Mouse (Mus musculus): ENCODE measurements around the gene Mia2. TPM values are rescaled to one million over a fixed set of nuclear protein-coding genes. Genes with fewer than 3 reads are reported as not detected.

The Mia2 gene
- total RNA-seq, 2 experiments from 2014 or later, result 41.3 to 51.0 TPM

- intact Hi-C loops (cut with DNase I), result no loop called here
- no peak for DNase-seq (ENCODE audit: low spot score in 2 of 2)
These were observed 41.4 kb downstream of the Mia2 start for GRCm38 (mm10) chr12:59137031-59137430.

DNA sequence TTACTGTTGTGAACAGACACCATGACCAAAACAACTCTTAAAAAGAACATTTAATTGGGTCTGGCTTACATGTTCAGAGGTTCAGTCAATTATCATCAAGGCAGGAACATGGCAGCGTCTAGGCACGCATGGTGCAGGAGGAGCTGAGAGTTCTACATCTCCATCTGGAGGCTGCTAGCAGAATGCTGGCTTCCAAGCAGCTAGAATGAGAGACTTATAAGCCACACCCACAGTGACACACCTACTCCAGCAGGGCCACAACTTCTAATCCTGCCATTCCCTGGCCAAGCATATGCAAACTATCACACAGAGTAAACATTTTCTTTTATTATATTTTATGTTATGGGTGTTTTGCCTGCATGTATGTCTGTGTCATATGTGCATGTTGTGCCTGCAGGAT, 43.8 kb downstream of the Mia2 start:
- intact Hi-C loops (cut with DNase I), result no loop called here
- DNase-seq (ENCODE audit: low spot score in 2 of 2), result no peak

- no peak for DNase-seq (ENCODE audit: low spot score in 2 of 2)
- intact Hi-C loops (cut with DNase I), result no loop called here
These were observed 49.5 kb downstream of the Mia2 start for GRCm38 (mm10) chr12:59145130-59145529.

DNA sequence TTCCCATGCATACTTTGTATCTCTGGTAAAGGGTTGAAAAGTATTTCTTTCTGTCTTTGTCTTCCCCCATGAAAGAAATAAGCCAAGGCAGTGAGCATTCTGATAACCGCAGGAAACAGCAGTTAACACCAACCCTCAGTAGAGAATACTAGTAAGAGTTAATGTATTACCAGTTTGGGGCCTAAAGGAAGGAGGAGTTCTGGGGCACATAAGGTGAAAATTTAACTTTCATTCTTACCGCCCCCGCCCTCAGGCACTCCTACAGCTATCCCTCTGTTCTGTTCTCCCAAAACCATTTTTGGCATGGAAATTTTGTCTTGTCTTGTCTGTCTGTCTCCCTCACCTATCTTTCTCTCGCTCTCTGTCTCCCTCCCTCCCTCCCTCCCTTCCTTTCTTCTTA, 54.1 kb downstream of the Mia2 start:
- intact Hi-C loops (cut with DNase I), result no loop called here

GRCm38 (mm10) chr12:59161091-59161490, 65.5 kb downstream of the Mia2 start:
- DNase-seq (ENCODE audit: low spot score in 2 of 2), result no peak
- intact Hi-C loops (cut with DNase I), result no loop called here

More for the DNA sequence above, 54.1 kb downstream of the Mia2 start:
- no peak for DNase-seq (ENCODE audit: low spot score in 2 of 2)

DNA sequence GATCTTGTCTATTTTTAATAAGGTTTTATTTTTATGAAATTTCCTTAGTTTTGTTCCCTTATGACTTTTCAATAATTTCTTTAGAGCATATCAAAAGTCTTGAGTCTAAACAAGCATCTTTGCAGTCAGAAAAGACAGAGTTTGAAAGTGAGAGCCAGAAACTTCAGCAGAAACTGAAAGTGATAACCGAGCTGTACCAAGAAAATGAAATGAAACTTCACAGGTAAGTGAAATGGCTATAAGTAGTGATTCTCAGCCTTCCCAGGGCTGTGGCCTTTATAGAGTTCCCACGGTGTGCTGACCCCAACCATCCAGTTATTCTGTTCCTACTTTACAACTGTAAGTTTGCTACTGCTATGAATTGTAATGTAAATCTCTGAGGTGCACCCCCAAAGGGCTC, 67.2 kb downstream of the Mia2 start:
- DNase-seq (ENCODE audit: low spot score in 2 of 2), result no peak
- intact Hi-C loops (cut with DNase I), result no loop called here

DNA sequence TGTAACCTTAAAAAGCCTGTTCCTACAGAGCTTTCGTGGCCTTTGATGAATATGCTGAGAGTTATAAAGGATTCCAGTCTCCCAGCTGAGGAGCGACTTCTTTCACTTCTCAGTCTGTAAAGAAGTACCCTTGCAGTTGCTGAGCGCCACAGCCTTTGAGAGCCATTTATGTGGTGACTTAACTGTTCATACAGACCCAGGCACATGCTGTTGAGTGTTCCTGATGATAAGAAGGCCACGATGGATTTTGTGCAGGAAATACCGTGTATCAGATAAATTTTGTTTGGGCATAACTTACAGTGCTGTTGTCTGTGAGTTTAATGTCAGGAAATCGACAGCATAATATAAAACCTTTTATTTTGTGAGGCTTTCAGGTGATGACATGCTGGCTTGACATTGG, 68.9 kb downstream of the Mia2 start:
- intact Hi-C loops (cut with DNase I), result no loop called here
- DNase-seq (ENCODE audit: low spot score in 2 of 2), result no peak

DNA sequence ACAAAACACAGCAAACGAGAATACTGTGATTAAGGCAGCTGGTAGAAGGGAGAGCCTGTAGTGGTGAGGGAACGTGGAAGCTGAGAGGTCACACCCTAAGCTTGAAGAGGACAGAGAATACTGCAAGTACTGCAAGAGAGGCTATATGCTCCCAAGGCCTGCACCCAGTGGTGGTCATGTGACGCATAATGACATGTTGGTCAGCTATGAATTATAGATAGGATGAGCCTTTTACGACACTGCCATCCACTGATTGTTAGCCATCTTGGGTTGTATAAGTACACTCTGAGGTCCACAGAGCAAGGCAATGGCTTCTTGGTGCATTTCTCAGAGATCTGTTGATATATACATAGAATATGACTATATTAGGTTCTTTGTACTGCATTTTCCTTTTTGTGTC, 71.0 kb downstream of the Mia2 start:
- intact Hi-C loops (cut with DNase I), result no loop called here
- no peak for DNase-seq (ENCODE audit: low spot score in 2 of 2)

DNA sequence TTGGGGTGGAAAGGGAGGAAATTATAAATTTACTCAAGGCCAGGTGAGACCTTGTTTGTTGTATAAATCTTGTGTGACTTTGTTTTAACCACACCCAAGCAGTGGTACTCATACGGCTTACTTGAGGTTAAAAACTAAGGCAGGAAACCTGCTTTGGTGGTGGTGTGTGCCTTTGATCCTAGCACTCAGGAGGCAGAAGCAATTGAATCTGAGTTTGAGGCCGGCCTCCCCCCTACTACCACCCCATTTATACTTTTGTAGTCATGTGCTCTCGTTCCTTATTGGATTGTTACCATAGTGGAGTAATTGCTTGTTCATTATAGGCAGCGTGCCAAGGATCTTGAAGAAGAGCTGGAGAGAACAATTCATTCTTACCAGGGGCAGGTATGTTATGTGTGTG, 74.3 kb downstream of the Mia2 start:
- DNase-seq (ENCODE audit: low spot score in 2 of 2), result no peak
- intact Hi-C loops (cut with DNase I), result no loop called here

DNA sequence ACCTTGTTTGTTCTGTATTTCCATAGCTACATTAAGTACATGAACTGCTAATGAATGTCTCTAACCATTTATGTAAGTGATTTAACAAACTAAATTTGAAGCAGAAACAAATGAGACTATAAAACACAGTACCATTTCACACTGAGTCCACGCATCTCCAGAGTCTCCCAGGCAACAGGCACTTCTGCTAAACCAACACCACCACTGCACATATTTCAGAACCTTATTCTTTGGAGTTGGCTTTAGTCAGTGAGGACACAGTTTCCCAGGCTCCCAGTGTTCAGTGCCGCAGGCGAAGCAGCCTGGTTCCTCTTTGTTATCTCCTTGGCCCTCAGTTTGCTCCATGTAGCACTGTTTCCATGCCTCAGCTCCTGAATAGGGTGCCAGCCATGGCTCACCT, 82.2 kb downstream of the Mia2 start:
- DNase-seq (ENCODE audit: low spot score in 2 of 2), result peak; percentile 10 to 21
- intact Hi-C loops (cut with DNase I), result no loop called here

DNA sequence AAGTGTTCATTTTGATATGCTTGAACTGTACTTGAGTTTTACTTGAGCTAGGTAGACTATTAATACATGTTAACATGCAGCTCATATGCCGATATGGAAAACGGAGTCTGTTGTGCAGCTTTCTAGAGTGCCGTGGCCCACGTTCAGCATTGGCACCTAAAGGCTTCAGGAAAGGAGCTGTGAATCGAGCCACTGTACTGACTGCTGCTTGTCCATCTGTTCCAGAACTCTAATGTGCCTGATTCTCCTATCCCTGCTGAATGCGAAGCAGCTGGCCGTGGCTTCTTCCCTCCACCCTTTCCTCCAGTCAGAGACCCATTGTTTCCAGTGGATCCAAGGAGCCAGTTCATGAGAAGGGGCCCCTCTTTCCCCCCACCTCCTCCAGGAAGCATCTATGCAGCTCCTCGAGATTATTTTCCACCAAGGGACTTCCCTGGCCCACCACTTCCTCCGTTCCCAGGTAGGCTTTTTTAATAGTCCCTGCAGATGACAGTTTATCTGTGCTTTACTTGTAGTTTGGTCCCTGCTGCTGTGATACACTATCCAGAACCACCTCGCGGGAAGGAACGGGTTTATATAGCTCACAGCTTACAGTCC, 92.6 kb downstream of the Mia2 start:
- no peak for DNase-seq (ENCODE audit: low spot score in 2 of 2)
- intact Hi-C loops (cut with DNase I), result no loop called here

DNA sequence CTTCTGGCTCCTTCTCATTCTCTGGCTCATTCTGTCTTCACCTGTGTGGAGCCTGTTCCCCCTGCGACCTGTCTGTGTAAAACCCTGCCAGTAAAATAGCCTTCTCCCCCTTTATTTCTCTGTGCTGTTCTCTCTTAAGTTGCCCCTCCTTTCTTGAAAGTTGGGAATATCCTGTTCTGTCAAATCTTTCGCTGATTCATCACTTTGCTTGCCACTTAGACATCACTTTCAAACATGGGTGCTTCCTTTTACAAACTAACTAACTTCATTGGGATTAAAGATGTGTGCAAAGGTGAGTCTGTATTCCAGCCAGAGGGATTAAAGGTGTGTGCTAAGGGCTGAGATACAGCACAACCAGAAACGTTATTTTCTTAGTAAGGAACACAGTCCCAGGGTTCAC, 98.0 kb downstream of the Mia2 start:
- no peak for DNase-seq (ENCODE audit: low spot score in 2 of 2)
- intact Hi-C loops (cut with DNase I), result no loop called here

DNA sequence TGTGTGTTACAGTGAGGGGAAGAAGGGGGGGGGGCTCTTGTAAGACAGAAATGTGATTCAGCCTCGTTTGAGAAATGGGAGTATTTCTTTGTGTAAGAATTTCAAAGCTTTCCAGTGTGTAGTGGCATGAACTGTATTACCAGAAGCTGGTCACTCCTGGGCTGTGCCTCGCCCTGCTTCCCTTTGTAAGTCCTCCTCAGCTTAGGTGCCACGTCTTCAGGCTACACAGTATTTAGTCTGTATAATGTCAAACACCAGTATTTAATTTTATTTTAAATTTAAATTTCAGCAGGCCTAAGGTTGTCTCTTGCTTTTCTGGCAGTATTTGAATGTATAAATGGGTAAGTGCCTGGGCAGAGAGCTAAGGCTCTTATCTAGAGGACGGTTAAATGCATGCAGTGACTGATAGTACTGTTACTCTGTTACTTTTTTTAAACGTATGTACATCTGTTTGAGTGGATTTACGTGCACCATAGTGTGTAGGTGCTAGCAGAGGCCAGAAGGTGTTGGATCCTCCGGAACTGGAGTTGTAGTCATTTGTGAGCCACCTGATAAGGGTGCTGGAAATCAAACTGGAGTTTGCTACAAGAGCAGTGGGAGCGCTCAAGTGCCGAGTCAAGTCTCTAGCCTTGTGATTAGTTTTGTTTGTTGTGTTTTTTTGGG, 98.9 kb downstream of the Mia2 start:
- intact Hi-C loops (cut with DNase I), result no loop called here

GRCm38 (mm10) chr12:59195065-59195464, 99.5 kb downstream of the Mia2 start:
- intact Hi-C loops (cut with DNase I), result no loop called here
- DNase-seq (ENCODE audit: low spot score in 2 of 2), result no peak

More for the DNA sequence above, 98.9 kb downstream of the Mia2 start:
- DNase-seq (ENCODE audit: low spot score in 2 of 2), result no peak

DNA sequence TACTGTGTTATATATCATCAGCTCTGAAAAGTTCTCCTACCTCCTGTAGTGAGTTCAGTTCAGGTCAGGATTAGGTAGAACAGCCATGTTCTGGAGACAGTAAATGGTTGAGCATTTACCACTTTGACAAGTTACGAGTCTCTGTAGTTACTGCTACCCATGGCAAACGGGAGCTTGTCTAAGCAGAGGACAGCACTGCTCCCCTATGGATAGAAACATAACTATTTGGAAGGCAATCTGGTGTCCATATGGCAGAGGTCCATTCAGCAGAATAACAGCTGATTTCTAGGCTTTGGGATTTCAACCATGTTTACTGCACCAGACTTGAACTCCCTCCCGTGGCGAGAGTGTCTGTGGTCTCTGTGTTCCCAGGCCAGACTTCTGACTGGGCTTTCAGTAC, 100.3 kb downstream of the Mia2 start:
- DNase-seq (ENCODE audit: low spot score in 2 of 2), result no peak
- intact Hi-C loops (cut with DNase I), result no loop called here

GRCm38 (mm10) chr12:59198750-59199149, 103.2 kb downstream of the Mia2 start:
- DNase-seq (ENCODE audit: low spot score in 2 of 2), result no peak
- intact Hi-C loops (cut with DNase I), result no loop called here

DNA sequence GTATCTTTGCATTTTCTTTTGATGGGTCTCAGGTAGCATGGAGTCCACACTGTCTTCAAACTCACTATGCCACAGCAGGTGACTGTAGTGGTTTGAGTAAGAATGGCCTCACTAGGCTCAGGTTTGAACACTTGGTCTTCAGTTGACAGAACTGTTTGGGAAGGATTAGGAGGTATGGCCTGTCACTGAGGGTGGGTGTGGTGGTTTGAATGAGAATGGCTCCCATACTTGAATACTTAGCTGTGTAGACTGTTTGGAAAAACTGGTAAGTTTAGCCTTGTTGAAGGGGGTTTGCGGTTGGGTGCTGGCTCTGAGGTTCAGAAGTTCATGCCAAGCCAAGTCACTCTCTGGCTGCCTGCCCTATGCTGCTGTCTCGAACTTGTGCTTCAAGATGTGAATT, 103.8 kb downstream of the Mia2 start:
- intact Hi-C loops (cut with DNase I), result no loop called here
- no peak for DNase-seq (ENCODE audit: low spot score in 2 of 2)

GRCm38 (mm10) chr12:59205571-59205970, 110.0 kb downstream of the Mia2 start:
- intact Hi-C loops (cut with DNase I), result no loop called here
- DNase-seq (ENCODE audit: low spot score in 2 of 2), result no peak

DNA sequence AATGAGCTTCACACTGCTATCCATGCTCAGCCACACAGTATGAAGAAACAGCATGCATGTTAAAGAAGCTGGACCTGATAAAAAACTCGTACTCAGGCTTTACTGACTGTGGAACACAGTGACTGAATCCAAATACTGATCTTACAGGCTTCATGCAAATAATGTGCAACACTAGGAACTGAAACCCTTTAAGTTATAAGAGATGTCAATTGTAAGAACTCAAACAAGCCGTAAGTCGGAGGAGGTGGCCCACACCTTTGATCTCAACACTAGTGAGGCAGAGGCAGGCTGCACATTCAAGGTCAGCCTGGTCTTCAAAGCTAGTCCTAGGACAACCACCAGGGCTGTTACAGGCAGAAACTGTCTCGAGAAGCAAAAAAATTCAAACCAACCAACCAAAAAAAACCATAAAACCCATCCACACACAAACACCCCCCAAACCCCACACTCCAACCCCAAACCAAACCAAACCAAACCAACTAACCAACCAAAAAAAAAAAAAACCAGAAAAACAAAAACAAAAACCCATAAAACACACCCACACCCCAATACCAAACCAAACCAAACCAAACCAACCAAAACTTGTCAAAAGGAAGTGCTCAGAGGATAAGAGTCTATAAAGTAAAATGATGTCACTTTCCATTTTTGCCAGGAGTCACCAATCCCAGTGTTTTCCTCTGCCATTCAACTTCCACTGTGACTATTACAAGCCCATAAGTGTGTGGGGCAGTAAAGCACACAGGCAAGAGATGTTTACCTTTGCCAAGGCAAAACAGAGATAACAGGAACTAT, 110.8 kb downstream of the Mia2 start:
- intact Hi-C loops (cut with DNase I), result no loop called here

GRCm38 (mm10) chr12:59207000-59207390, 111.4 kb downstream of the Mia2 start:
- intact Hi-C loops (cut with DNase I), result no loop called here

More for the DNA sequence above, 110.8 kb downstream of the Mia2 start:
- no peak for DNase-seq (ENCODE audit: low spot score in 2 of 2)

DNA sequence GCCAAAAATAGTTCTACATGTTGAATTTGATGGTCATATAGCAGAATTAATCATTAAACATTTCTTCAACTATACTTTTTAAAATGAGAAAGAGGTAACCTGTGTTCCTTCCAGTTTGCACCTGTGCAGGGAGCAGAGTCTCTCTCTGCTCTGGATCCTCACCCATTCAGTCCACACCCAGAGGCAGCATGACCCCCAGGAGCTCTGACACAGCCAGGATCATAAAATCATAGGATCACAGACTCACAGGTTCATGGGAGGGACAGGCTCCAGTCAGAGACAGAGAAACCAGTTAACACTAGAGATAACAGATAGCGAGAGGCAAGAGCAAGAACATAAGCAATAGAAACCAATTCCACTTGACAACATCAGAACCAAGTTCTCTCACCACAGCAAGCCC, 112.2 kb downstream of the Mia2 start:
- DNase-seq (ENCODE audit: low spot score in 2 of 2), result no peak
- intact Hi-C loops (cut with DNase I), result no loop called here

More at GRCm38 (mm10) chr12:59207000-59207390, 111.4 kb downstream of the Mia2 start:
- DNase-seq (ENCODE audit: low spot score in 2 of 2), result no peak
